Mouse (Mus musculus) liver, embryonic 14.5 days (tissue): ENCODE measurements around the gene Anapc15.

Experiments
- CTCF ChIP-seq: IDR thresholded peaks from 2 replicates; pipeline ENCODE4 v1.5.1; 2016; ENCODE audit warnings: antibody characterized with exemption, low read depth, control low read depth
- EP300 ChIP-seq: IDR thresholded peaks from 2 replicates; pipeline ENCODE4 v1.6.1; 2016; ENCODE audit warnings: antibody characterized with exemption, low read depth

GRCm38 (mm10) chr7:101844186-101844585 lies 19.3 kb upstream of the Anapc15 start:
- TF ChIP-seq CTCF: no peak
- no peak for TF ChIP-seq EP300
